ENCODE assay signal across 8 mouse cellular contexts in genomic region chr19:40587491-40588292, GRCm38 (mm10). TPM values are rescaled to one million over a fixed set of nuclear protein-coding genes. Genes with fewer than 3 reads are reported as not detected.
DNase-seq lines count a peak whose midpoint lies in the region; ATAC-seq and TF ChIP-seq lines count a peak whose summit lies in the region.

No protein-coding gene starts in this region.

- TF ChIP-seq EP300 in liver, postnatal 0 days (IDR thresholded peaks at IDR 0.05; ENCODE audit: low read depth): no peak

- peak overlapping the region; percentile 77 for H3K9ac ChIP-seq in heart, embryonic 15.5 days
- H3K9ac ChIP-seq in ES-E14 (ENCODE audit: insufficient read depth, low read depth, low read length, poor library complexity, severe bottlenecking): peak overlapping the region; percentile 81
- peak overlapping the region; percentile 78 for H3K9ac ChIP-seq in forebrain, embryonic 12.5 days
- peak overlapping the region; percentile 63 for H3K9ac ChIP-seq in liver, postnatal 0 days (replicated peaks)

- in situ Hi-C loops in ES-E14 (cut with MboI; ENCODE audit: low sequenced_read_pairs in 2 of 2, unreplicated experiment in 2 of 2): no loop called here

- peak overlapping the region; percentile 89 for H3K4me2 ChIP-seq in heart, embryonic 15.5 days
- H3K4me2 ChIP-seq in forebrain, embryonic 12.5 days: peak overlapping the region; percentile 75
- peak overlapping the region; percentile 97 for H3K4me2 ChIP-seq in liver, postnatal 0 days (ENCODE audit: low read depth, low read length)

- no peak for TF ChIP-seq CTCF in liver, postnatal 0 days (IDR thresholded peaks at IDR 0.05; ENCODE audit: low read depth)

- intact Hi-C loops in heart, postnatal 25 days (cut with DNase I): no loop called here

- no peaks in the 10 kb centered on the region for H3K27me3 ChIP-seq in heart, embryonic 15.5 days
- H3K27me3 ChIP-seq in forebrain, embryonic 12.5 days: no peaks in the 10 kb centered on the region
- no peaks in the 10 kb centered on the region for H3K27me3 ChIP-seq in liver, postnatal 0 days (ENCODE audit: insufficient read depth, low read length)

- H3K4me1 ChIP-seq in heart, embryonic 15.5 days (replicated peaks): peaks cover 17% of the 10 kb centered on the region
- peaks cover 2% of the 10 kb centered on the region in 2 experiments; a peak in 1 of 4 replicates for H3K4me1 ChIP-seq in ES-E14 (ENCODE audit: control insufficient read depth in 2 of 2, insufficient read depth in 2 of 2, low read length in 2 of 2, poor library complexity in 1 of 2)
- peaks cover 19% of the 10 kb centered on the region for H3K4me1 ChIP-seq in forebrain, embryonic 12.5 days
- H3K4me1 ChIP-seq in liver, postnatal 0 days (ENCODE audit: insufficient read depth): peaks cover 11% of the 10 kb centered on the region

- peak overlapping the region; percentile 27; the same call in 1 of the 2 replicates for H3K27ac ChIP-seq in heart, embryonic 15.5 days
- H3K27ac ChIP-seq in ES-E14 (ENCODE audit: insufficient read depth, low read depth, low read length, poor library complexity, severe bottlenecking): no peak overlapping the region
- H3K27ac ChIP-seq in forebrain, embryonic 12.5 days: peak overlapping the region; percentile 21; the same call in 1 of the 2 replicates
- H3K27ac ChIP-seq in liver, postnatal 0 days (ENCODE audit: low read depth): peak overlapping the region; percentile 49

- no peaks in the 10 kb centered on the region for H3K36me3 ChIP-seq in heart, embryonic 15.5 days
- no peaks in the 10 kb centered on the region; the same call in 1 of the 2 replicates for H3K36me3 ChIP-seq in ES-E14 (ENCODE audit: control insufficient read depth, insufficient read depth, low read length, poor library complexity, severe bottlenecking)
- peaks cover 33% of the 10 kb centered on the region for H3K36me3 ChIP-seq in forebrain, embryonic 12.5 days (replicated peaks)
- no peaks in the 10 kb centered on the region for H3K36me3 ChIP-seq in liver, postnatal 0 days (replicated peaks; ENCODE audit: insufficient read depth, low read length)

- 4% methylated on average over 30 of the region's 30 CpGs for WGBS in heart, embryonic 15.5 days
- WGBS in forebrain, embryonic 12.5 days: 3% methylated on average over 30 of the region's 30 CpGs
- 3% methylated on average over 29 of the region's 30 CpGs for WGBS in liver, postnatal 0 days (ENCODE audit: insufficient replicate concordance)

- DNase-seq in heart, postnatal 25 days (ENCODE audit: low spot score): no peak
- DNase-seq in ES-E14 (ENCODE audit: low read depth, low spot score): no peak
- DNase-seq in liver, postnatal 0 days: no peak
- no peak for DNase-seq in ovary, postnatal 14 days (ENCODE audit: low spot score)
- no peak for DNase-seq in spleen, postnatal 14 days (ENCODE audit: low spot score in 2 of 2)
- DNase-seq in adrenal gland, adult 18-20 months (ENCODE audit: low spot score in 2 of 2): no peak

- H3K9me3 ChIP-seq in heart, embryonic 15.5 days (replicated peaks): no peaks in the 10 kb centered on the region
- no peaks in the 10 kb centered on the region for H3K9me3 ChIP-seq in ES-E14 (ENCODE audit: control insufficient read depth, insufficient read depth, low read depth, low read length)
- H3K9me3 ChIP-seq in forebrain, embryonic 12.5 days: no peaks in the 10 kb centered on the region
- no peaks in the 10 kb centered on the region for H3K9me3 ChIP-seq in liver, postnatal 0 days (ENCODE audit: low read length)

- ATAC-seq in heart, embryonic 15.5 days (replicated peaks; ENCODE audit: insufficient number of reproducible peaks, insufficient read depth, low FRiP score, low read depth): no peak; the same call in 1 of the 2 replicates
- ATAC-seq in forebrain, embryonic 12.5 days (ENCODE audit: low FRiP score): no peak
- ATAC-seq in liver, postnatal 0 days: peak; percentile 58

- H3K4me3 ChIP-seq in heart, embryonic 15.5 days: peak overlapping the region; percentile 89
- H3K4me3 ChIP-seq in ES-E14 (ENCODE audit: insufficient read depth in 1 of 2, low read depth in 1 of 2, low read length in 2 of 2, poor library complexity in 1 of 2, severe bottlenecking in 1 of 2): peak overlapping the region; percentile 52 to 92
- peak overlapping the region; percentile 76 for H3K4me3 ChIP-seq in forebrain, embryonic 12.5 days (replicated peaks)
- peak overlapping the region; percentile 84 for H3K4me3 ChIP-seq in liver, postnatal 0 days (ENCODE audit: low read depth, low read length)

TF ChIP-seq in ES-E14, 5 proteins besides CTCF, POLR2A, EP300 and RAD21:
- no peak for TF ChIP-seq ZC3H11A (IDR thresholded peaks at IDR 0.05; ENCODE audit: borderline replicate concordance, low read depth, low read length)
- TF ChIP-seq HCFC1 (IDR thresholded peaks at IDR 0.05; ENCODE audit: borderline replicate concordance, insufficient read depth, low read length): no peak
- TF ChIP-seq MAFK (IDR thresholded peaks at IDR 0.05; ENCODE audit: insufficient read depth, low read depth, low read length): no peak
- no peak for TF ChIP-seq ZNF384 (IDR thresholded peaks at IDR 0.05; ENCODE audit: low read depth, low read length)
- no peak for TF ChIP-seq CHD2 (IDR thresholded peaks at IDR 0.05; ENCODE audit: low read depth, low read length)
TF ChIP-seq in ES-E14: peak in this region for 0.

RNA-seq across cellular contexts. Expression of gene Aldh18a1, which starts 0.6 kb away (rescaled TPM):
- 41.3 and 55.2 TPM in 2 replicates for polyA plus RNA-seq in heart, embryonic 15.5 days (2015; fragmentation: Nextera tagmentation; extraction: Ambion mirVana)
- total RNA-seq in heart, postnatal 25 days (2021): 1 to 10 TPM; 7.0 to 7.3 TPM
- total RNA-seq in ES-E14 (2012; rRNA removed): 44.4 and 74.2 TPM in 2 replicates
- polyA plus RNA-seq in forebrain, embryonic 12.5 days (2016; fragmentation: Nextera tagmentation; extraction: Ambion mirVana): 98.5 and 107 TPM in 2 replicates
- 8.1 and 9.1 TPM in 2 replicates for polyA plus RNA-seq in liver, postnatal 0 days (2015; fragmentation: Nextera tagmentation; extraction: Ambion mirVana)
- total RNA-seq in adrenal gland, adult 18-20 months (2021): 10 to 100 TPM in 1 of 2 experiments, 1 to 10 TPM in 1; 9.6 to 32.5 TPM

RNA-seq across cellular contexts. Expression of gene Tctn3, which starts 24.3 kb away (rescaled TPM):
- polyA plus RNA-seq in heart, embryonic 15.5 days (2015; fragmentation: Nextera tagmentation; extraction: Ambion mirVana): 9.6 TPM in 2 replicates
- total RNA-seq in heart, postnatal 25 days (2021): 1 to 10 TPM; 6.3 to 8.9 TPM
- 8.8 and 14.9 TPM in 2 replicates for total RNA-seq in ES-E14 (2012; rRNA removed)
- polyA plus RNA-seq in forebrain, embryonic 12.5 days (2016; fragmentation: Nextera tagmentation; extraction: Ambion mirVana): 13.8 and 14.0 TPM in 2 replicates
- polyA plus RNA-seq in liver, postnatal 0 days (2015; fragmentation: Nextera tagmentation; extraction: Ambion mirVana): 1.7 and 1.8 TPM in 2 replicates
- 1 to 10 TPM; 4.6 to 5.2 TPM for total RNA-seq in adrenal gland, adult 18-20 months (2021)

RNA-seq across cellular contexts. Expression of gene Entpd1, which starts 24.5 kb away (rescaled TPM):
- 8.9 and 12.8 TPM in 2 replicates for polyA plus RNA-seq in heart, embryonic 15.5 days (2015; fragmentation: Nextera tagmentation; extraction: Ambion mirVana)
- total RNA-seq in heart, postnatal 25 days (2021): 10 to 100 TPM; 29.9 to 30.3 TPM
- total RNA-seq in ES-E14 (2012; rRNA removed): 0.05 and 1.2 TPM in 2 replicates
- polyA plus RNA-seq in forebrain, embryonic 12.5 days (2016; fragmentation: Nextera tagmentation; extraction: Ambion mirVana): 11.2 and 12.6 TPM in 2 replicates
- 5.1 and 5.7 TPM in 2 replicates for polyA plus RNA-seq in liver, postnatal 0 days (2015; fragmentation: Nextera tagmentation; extraction: Ambion mirVana)
- 10 to 100 TPM; 36.3 to 49.7 TPM for total RNA-seq in adrenal gland, adult 18-20 months (2021)

Comparison
In these comparisons a context has a peak if more than half of its experiments do, and no peak if none do; other contexts are left out.
1. RNA of gene Entpd1, which starts 24.5 kb away (total RNA-seq): 36.3 to 49.7 TPM in adrenal gland, adult 18-20 months and 29.9 to 30.3 TPM in heart, postnatal 25 days; 0.05 to 1.2 TPM in ES-E14; every median in the first group is over 10 times any median in the second.
2. Peak in every context shown above with its lines, with median percentiles within 50 percentile points of each other: H3K4me2 ChIP-seq, H3K4me3 ChIP-seq and H3K9ac ChIP-seq.